Mouse (Mus musculus) lung, adult 18-20 months (tissue): ENCODE results near the gene Ets2.
"Not testable (repeated sequence)": the region's sequence is repeated elsewhere in the genome, so short reads cannot be mapped to it uniquely, and the experiment has no call there.

Experiments used
- DNase-seq, 2 experiments: peaks; one replicate each; pipeline ENCODE4 v3.0.0; 2022; ENCODE audit warnings: mixed read lengths in 2 of 2

Ets2 gene

DNA sequence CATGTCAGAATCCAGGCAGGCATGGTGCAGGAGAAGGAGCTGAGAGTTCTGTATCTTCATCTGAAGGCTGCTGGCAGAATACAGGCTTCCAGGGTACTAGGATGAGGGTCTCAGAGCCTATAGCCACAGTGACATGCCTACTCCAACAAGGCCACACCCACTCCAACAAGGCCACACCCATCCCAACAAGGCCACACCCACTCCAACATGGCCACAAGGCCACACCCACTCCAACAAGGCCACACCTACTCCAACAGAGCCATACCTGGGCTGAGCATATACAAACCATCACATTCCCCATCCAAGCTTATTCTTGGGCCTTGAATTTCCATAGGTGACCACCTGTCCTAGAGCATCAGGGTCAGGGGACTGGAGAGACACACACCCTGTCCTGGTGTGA lies 34.2 kb downstream of the Ets2 start:
- no peak for DNase-seq

DNA sequence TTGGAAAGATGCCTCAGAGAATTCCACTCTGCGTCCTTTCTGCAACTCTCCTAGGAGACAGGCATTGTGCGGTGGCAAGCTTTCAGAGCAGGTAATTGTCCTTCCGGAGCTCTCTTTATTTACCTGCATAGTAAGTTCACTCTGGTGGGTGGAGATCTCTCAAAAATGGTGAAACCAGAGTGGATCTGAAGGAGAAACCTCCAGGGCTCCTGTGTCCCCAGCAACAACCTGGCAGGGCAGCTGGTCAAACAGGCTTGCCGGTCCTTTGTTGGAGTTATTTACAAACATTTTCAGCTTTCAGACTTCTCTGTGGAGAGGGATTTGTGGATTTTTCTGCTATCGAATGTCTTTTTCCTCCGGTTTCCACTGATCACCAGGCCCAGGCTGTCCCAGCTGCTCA lies 34.6 kb downstream of the Ets2 start:
- DNase-seq: peak; percentile 57 to 77

DNA sequence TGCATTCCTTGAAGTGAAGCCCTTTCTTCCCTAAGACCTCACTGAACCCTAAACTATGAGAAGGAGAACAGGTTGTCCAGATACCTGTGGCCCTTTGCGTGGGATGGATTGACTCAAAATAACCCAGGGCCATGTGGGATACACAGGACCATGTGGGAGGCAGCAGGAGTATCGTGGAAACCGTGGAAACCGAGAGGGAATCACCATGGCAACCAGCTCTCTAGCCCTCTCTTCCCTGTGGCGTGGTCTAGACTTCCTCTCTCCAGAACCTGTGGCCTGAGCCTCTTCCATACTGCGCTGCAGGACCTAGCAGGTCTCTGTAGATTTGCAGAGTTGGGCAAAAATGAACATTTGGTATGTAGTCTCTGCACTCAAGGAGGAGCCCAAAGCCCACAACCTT lies 37.6 kb downstream of the Ets2 start:
- no peak for DNase-seq

DNA sequence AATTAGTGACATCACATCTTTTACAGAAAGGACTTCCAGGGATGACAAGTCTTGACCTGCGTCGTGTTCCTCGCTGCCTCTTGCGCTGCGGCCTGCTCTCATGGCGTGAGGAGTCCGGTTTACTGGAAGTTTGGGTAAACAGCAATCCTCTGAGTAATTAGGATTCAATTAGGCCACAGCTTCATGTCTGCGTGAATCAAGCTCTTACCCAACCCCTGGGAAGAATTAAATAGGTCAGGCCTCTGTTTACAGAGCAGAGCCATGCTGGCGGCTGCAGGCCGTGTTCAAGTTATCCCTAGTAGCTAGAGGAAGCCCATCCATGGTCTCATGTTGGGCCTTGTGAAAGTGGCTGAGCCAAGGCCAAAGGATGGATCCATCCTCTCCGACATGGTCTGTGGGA lies 39.5 kb downstream of the Ets2 start:
- peak; percentile 33 to 60 for DNase-seq

DNA sequence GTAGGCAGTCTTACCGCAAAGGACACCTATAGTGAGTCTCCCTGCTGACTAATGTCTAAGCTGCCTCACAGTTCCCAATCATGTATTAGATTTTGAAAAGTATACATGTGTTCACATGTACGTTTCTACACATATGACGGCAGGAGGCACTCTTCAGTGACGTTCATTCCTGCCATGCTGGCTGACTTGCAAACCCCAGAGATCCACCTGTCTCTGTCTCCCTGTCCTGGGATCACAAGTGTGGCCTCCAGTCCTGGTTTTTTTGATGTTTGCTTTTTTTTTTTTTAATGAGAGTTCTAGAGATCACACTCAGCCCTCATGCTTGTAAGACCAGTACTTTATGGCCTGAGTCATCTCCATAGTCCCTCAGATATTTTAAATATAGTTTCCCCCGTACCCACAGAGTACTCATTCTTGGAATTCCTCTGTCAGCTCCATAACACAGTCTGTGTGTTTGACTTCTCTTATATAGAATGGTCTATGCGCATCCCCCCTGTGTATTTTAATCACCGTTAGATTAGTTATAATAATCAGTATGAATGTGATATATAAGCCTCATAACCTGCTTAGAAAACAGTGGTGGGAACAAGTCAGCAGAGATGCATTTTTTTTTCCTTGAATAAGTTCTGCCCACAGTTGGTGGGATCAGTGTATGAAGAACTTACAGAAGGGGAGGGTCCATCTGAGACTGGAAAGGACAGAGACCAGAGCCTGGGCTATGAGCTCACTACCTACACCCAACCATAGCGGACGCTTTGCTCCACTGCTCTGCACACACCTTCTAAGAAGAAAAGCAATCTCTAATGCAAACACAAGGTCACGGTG lies 40.3 kb downstream of the Ets2 start:
- no peak for DNase-seq

DNA sequence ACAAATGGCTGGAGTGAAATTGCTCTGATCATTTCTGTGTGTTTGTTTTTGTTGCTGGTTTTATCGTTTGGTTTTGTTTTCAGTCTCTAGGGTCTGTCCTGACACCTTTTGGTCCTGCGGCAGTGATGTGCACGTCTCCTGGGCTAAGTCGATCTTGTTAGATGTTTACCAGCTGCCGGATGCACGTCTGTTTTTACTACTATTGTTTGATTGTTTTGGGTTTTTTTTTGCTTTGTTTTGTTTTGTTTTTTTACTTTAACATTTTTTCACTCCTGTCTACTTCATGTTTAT lies 40.8 kb downstream of the Ets2 start:
- no peak for DNase-seq

DNA sequence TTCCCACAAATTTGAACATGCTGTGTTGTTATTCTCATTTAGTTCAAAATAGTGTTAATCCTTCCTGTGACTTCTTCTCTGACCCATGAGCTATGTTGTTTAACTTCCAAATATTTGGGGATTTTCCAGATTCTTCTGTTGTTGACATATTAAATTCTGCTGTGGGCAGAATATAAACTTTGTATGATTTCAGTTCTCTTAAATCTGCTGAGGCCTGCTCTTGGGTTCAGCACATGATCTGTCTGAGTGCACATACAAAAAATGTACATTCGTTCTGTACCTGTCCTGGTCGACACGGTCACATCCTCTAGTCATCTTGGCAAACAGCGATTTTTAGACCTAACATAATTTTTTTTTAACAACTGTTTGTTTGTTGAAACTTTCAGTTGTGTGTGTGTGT lies 41.2 kb downstream of the Ets2 start:
- no peak for DNase-seq

DNA sequence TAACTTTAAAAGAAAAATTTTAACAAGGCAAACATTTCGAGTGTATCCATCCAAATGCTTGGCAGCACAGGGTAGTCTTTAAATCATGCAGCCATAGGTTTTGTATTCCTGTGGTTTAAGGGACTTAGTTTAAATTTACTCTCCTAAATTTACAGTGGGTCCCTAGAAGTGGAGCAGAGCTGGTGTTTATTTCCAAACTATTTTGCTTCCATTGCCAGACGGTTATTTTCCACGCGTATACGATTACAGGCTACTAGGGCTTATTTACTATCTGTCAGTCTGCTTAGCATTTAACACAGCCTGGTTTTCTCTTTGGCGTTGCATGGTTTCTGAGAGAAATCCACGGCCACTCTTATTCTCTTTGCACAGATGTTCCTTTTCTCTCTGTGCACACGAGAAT lies 42.9 kb downstream of the Ets2 start:
- DNase-seq: no peak

DNA sequence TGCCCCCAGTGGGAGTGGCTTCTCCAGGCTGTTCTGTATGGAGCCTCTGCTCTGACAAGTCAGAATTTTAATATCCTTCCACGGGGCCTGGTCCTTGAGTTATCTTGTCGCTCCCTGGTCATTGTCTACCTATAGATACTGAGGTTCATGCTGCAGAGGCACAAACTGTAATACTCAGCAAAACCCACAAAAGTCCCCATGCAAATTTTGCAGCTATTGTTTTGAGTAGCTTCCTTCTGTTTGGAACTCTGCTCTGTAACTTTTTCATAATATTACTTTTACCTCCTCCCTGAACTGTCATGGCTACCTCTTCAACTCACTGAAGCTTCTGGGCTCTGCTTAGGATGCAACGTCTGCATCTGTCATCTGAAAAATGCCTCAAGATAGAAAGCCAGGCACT lies 43.8 kb downstream of the Ets2 start:
- no peak for DNase-seq

DNA sequence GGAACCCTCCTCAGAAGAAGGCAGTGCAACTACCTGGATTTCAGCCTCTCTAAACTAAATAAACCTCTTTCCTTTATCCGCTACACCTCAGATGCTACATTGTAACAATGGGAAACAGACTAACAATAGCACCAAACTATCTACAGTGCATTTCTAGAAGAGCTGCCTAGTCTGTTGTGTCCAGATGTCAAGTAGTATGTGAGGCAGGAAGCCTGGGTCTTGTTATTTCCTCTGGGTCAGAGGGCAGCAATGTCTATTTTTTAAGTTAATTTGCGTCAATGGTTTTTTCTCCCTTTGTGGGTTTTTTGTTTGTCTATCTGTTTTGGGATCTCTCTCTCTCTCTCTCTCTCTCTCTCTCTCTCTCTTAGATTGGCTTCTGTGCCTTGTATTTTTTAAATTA lies 44.7 kb downstream of the Ets2 start:
- DNase-seq: no peak

DNA sequence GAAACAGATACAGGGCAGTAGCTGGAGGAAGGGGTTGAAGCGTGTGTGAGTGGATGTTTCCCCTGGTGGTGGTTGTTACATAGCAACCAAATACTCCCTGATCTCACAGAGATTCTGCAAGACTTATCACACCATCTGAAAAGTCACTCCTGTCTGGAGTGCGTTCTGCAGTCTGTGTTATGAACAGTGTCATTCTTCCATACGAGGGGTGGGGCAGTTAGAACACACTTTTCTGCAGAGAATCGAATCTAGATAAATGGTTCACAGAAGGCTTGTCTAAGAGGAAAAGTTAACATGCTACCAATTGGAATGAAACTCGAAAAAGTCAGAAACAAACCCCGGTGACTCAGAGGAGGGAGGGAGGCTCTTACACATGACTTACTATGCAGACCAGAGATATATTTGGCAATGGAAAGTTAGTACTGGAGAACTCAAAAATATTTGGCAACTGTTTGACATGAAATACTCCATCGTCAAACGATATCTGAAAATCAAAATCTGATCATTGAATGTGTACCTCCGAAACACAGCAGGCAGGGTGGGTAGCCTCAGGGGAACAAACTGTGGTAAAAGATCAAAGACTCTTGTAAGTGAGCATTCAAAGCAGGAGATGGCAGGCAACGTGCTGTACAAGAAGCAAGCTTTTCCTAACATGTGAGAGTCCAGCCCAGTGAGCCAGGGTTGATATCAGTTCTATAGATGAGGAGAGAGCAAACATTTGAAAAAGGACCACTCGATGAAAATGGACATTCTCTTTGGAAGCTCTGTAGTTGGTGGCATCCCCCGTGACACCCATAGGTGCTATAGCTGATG lies 47.6 kb downstream of the Ets2 start:
- DNase-seq: no peak

DNA sequence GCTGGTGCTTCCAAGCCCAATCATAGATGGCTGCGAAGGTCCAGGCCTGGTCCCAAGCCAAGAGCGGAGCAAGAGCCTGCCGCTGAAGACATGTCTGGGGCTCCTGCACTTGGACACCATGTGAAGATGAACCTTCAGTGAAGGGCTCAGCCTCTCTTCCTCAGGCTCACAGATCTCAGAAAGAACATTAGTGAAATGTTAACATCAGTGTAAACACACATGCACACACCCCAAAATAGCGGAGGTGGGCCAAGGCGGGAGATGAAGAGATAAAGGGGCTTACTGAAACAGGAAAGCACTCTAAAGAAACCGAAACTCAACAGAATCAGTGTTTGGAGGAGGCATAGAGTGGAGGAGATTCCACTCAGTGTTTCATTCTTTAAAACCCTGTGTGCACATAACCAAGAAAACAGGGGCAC lies 48.3 kb downstream of the Ets2 start:
- peak; percentile 50 to 76 for DNase-seq

DNA sequence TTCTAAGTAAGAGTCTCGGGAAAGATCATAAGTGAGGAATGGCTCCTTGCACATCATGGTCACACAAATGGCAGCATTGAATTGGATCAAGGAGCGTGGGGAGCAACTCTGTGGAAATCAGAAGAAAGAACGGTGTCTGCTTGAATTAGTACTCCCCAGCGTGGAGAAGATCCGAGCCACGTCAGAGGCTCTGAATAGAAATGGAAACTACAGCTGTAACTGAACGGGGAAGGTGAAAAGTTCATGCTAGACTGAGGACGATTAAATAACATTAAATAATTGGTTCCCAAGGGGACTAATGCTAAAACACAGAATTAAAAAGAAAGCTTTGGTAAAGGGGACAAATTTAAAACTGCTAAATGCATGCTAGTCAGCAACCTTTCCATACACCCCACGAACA lies 50.6 kb downstream of the Ets2 start:
- no peak for DNase-seq

DNA sequence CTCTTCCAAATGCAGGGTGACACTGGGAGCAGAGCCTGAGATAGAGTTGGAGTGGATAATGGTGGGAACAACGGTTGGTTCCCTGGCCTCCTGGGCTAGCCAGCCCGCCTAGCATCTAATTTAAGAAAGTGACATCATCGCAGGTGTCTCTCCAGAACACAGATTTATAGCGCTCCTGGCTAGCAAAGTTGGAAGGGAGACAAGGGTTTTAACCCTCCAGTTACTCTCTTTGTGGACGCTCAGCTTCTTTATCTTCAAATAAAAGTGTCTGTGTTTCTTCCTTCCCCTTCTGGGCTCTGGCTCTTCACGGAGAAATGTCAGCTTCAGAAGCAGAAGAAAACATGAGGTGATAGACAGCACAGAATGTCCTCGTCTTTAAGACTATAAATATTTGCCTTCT lies 51.4 kb downstream of the Ets2 start:
- no peak for DNase-seq

DNA sequence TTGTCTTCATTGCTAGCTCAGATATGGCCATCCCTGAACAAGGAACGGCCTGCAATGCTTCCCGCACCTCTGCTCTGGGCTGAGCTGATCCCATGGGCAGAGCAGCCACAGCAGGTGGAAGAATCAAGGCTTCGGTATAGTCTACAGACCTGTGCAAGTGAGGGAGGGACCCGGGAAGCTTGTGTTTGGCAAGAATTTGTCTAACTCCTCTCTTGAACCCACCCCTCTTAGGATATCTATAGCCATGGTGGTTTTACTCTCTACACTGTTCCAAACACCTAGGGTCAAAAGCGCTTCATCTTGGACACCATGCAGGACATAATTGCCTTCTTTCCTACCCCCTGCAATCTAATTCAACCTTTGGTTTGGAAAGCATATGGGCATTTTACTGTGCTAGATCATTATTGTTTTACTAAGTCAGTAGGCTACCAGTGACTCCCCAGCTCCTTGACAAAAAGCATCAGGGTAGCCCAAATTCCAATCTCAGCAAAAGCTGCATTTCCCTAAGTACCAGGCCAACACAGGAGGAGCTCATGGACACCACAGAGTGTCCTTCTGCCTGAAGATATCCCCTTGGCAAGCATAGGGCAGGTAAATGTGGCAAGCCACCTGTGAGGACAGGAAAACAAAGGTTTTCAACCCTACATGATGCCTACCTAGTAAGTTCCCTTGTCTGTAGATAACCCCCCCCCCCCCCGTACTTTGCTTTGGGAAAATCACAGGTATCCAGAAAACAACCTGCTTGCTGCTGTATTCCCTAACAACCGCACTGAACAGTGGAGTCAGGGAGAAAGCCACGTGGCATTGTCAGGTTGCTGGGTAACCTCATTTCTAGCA lies 57.5 kb downstream of the Ets2 start:
- DNase-seq: no peak

DNA sequence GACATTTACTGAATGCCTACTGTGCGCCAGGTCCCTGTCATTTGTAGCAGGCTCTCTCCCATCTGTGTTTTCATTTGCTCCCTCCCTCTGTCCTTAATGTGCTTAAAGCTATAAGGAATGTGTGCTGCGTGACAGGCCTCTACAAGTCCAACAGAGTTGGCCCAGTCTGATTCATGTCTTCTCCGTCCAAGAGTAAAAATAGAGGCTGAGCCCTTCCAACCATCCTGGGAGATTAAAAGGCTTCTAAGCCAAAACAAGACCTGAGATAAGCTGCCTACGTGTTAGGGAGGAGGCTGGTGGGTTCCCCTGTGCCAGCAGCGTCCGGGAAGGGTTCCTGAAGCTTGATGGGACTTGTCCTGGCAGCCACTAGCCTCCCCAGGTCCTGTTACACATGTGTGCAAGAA lies 58.1 kb downstream of the Ets2 start:
- no peak for DNase-seq

DNA sequence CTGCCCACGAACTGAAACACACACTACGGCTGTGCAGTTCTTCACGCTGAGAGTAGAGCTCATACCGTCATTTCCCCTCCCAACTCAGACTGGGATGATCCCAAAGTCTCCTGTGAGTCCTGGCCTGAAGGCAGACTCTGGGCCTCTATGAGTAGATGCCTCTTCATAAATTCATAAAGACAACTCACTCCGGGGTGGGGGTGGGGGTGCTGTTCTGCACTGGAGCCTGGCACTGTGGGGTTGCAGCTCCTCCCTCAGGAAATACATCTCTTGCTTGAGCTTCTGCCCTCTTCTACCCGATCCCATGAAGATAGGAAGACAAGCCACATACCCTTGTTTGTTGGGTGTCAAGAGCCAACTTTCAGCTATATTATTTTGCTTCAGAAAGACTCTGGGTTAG lies 59.9 kb downstream of the Ets2 start:
- DNase-seq: no peak

DNA sequence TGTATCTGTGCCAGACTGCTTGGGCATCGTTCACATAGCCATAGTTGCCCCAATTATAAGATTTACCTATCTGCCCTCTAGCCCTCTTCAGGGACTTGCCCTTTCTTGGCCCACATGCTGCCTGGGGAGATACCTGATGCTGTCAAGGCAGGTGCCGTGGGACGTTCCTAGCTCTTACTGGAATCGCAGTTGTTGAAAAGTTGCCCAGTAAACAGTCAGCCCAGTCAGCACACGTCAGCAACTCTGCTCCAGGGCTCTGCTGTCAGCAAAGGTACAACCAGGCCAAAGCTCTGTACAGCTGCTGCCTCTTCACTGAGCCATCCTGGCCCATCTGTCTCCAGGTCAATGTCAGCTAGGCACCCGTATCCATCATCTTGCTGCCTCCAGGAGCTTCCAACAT lies 61.3 kb downstream of the Ets2 start:
- DNase-seq: no peak

DNA sequence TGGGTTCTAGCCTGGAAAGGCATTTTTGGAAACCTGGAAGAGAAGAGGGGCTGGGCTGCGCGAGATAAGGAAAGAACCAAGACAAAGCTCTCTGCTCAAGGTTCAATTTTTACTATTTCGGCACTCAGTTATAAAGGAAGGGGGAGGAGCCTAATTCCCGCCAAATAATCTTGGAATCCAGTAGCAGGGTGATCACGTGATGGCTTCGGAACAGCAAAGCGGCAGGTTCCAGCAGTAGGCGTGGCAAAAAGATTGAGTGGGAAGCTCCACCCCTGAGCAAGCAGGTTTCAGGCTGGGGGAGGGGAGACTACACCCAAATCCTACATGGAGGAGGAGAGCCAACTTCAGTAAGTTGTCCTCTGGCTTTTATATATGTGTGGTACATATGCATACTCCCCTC lies 62.2 kb downstream of the Ets2 start:
- not testable (repeated sequence) for DNase-seq

DNA sequence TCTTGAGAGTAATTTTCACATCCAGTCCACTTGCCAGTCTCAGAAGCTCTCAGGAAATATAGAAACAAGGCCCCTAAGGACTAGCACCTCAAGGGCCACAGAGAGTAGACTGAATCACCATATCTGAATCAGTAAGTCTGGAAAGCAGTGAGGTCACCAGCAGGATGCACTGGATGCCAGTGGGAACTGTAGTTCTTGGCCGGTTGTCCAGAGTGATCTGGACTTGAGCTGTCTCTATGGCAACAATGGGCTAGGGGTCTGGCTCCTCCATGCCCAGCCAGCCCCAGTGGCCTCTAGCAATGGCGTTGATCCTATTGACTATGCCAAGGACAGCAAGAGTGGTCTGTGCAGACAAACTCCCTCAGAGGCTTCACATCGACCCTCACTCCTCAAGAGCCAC lies 64.3 kb downstream of the Ets2 start:
- DNase-seq: no peak

DNA sequence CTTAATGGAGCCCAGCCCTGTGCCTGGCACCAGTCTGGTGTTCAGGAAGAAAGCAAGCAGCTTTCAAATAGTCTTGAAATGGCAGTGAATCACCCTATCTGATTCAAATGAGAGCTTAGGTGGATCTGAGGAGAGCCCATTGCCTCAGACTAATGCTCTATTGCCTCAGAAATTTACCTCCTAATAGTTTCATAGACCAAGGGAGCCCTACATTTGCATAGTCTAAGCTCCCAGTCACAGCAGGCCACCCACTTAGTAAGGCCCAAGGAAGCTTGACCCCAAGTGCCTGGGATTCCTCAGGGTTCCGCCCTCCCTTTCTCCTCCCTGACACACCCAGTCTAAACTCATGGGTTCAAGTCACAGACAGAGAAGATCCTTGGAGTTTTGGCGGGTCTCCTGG lies 65.4 kb downstream of the Ets2 start:
- DNase-seq: no peak

DNA sequence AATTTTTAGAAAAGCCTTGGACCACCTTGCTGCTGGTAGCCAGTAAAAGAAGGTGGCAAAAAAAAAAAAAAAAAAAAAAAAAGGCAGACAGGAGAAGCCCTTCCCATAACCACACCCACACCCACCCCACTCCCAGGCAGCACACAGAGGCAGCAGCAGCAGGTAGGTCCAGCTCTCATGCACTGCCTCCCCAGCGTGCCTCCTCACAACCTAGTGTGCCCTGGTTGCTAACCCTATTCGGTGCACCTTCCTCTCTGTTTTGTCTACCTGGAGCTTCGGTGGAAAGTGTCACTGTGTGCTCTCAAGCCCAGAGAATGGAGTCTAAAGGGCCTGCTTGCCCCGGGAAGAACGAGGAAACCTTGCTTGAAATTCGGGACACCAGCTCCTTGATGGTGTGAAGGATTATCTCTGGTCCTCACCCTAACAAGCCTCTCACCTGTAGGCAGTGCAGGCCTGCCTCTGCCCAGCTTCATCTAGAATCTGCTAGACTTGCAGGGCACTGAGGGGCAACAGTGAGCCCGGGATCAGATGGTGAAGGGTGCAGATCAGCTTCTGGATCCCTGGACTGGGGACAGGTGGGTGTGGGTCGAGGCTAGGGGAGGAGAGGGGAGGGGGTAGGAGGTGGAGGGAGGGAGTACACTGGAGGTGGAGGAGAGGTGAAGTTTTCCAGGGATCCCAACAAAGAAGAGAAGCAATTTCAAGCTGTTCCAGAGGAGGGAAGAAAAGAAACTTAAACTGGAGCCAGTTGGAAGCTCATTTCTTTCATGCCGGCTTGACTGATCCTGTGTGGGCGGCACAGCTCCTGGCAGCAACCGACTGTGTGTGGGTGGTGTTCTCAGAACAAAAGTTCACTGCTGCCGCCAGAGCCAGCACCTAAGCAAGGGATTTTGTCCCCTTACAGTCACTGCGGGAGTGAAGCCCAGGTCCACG lies 67.5 kb downstream of the Ets2 start:
- peak; percentile 32 to 41 for DNase-seq

DNA sequence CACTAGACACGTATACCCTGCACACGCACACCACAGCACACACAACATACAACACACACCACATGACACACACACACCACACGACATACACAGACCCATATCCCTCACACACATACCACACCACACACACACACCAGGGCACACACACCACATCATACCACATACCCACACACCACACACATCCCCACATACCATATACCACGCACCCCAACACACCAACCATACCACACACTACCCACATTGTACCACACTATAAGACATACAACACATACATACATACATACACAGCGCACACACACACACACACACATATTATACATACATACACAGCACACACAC lies 68.1 kb downstream of the Ets2 start:
- DNase-seq: no peak
